Mouse (Mus musculus) ES-CJ7 (cell line): Measurements from ENCODE around the gene Ctbp1.

Experiments
- DNase-seq: peaks from one replicate; pipeline ENCODE4 v3.0.0; 2011; ENCODE audit warnings: low read depth, low spot score

Gene Ctbp1

DNA sequence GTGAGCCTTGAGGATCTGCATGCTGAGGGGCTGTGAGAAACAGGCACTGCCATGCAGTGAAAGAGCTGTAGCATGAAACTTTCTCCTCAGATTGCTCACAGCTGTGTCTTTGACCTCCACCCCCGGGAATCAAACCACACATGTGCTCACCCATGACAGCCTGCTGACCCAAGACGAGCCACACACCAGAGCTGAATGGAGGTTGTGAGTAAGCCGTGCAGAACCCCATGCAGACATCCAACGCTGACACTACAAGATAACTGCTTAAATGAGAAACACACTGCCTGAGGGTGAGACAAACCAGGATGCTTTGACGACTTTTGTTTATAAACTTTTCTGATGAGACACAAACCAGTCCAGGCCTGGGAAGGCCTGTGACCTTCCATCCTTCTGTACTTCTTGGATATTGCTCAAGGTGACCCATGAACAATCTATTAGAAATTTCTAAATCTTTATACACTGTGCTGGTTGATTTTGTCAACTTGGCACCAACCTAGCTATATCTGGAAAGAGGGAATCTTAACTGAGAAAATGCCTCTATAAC, 30.3 kb downstream of the Ctbp1 start:
- DNase-seq, result no peak

DNA sequence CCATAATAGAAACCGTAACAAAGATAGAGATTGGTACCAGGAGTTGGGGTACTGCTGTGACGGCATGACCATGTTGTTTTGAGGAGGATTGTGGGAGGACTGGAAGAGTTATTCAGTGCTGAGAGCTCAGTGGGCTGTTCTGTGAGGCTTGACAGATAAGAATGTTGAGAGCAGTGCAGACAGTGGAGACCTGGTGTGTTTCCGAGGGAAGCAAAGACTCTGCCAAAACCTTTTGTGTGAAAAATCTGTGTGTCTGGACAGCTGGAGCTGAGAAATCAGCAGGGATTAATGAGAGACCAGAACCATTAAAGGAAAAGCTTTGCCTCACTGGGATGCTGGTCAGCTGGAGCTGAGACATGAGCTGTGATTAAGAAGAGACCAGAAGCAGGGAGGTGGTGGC, 34.9 kb downstream of the Ctbp1 start:
- no peak for DNase-seq

GRCm38 (mm10) chr5:33239111-33239714, 35.6 kb downstream of the Ctbp1 start:
- no peak for DNase-seq

DNA sequence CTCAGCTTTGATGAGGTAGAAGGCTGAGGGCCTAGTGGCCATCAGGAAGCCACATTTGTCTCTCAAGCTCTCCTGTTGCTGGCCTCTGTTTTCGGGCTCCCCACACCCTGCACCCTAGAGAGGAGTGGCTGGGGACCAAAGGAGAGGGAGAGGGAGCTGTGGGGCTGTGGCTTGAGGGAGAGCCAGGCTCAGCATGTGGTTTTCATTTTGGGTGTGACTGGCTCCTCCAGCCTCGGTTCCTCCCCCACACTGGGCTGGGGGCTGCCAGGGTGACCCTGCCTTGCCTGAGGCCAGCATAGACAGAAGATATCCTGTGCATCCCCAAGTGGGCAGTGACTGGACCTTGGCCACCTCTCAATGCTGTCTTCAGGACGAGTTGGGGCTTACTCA, 36.5 kb downstream of the Ctbp1 start:
- DNase-seq, result no peak

DNA sequence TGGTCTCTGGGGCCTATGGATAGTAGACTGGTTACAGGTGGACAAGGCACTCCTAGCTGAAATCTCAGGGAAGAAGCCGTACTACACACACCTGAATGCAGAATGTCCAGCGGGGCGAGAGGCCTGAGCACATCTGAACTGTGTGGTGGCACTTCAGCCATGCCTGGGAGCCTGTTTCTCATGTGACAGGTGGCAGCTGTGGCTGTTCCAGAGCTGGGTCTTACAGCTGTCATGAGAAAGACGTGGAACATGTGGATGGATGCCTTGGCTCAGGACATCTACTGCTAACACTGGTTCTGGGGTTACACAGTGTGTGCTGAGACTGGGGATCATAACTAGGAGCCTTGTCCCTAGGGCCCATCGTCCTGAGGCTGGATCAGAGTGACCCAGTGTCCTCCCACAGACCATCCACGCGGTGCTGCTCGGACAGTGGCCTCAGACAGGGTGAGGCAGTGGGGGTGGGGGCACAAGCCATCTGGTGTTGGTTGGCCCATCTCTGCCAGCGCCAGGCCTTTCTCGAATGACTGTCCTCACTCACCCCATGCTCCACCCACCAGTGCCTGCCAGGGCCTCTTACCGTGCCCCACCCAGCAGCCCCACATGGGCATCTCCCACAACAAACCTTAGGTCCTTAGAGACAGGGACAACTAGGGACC, 37.1 kb downstream of the Ctbp1 start:
- DNase-seq, result no peak

GRCm38 (mm10) chr5:33234391-33235031, 40.3 kb downstream of the Ctbp1 start:
- DNase-seq, result no peak

DNA sequence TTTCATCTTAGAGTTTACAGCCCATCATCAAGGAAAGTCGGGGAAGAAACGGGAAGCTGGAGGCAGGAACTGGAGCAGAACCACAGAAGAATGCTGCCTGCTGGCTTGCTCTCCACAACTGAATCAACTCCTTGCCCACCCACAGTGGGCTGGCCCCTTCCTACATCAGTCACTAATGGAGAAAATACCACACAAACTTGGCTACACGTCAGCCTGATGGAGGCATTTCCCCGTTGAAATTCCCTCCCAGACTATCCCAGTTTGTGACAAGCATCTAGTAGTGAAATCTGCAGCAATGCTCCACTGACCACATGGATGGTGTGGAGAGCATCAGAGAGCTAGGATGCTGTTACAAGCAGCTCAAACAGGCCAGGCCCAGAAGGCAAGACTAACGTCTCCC, 42.0 kb downstream of the Ctbp1 start:
- no peak for DNase-seq

GRCm38 (mm10) chr5:33230285-33230684, 44.5 kb downstream of the Ctbp1 start:
- no peak for DNase-seq

- DNase-seq, result no peak
These were observed 46.4 kb downstream of the Ctbp1 start for GRCm38 (mm10) chr5:33228428-33228827.

DNA sequence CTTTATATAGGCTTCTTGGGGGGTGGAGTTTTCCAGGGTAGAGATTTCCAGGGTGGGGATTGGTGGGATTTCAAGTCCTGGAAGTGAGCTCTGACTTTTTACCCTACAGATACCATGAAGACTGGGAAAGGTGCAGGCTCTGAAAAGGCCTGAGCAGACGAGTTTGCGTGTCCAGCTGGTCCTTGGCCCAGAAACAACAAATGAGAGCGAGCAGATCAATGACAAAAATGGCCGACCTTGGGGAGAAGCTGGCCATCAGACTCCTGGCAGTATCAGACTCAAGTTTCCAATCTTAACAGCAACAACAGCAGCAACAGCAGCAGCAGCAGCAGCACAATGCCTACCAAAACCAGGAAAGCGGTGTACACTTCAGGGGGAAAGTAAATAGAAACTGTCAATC, 49.1 kb downstream of the Ctbp1 start:
- DNase-seq, result no peak

GRCm38 (mm10) chr5:33224491-33224890, 50.3 kb downstream of the Ctbp1 start:
- no peak for DNase-seq

DNA sequence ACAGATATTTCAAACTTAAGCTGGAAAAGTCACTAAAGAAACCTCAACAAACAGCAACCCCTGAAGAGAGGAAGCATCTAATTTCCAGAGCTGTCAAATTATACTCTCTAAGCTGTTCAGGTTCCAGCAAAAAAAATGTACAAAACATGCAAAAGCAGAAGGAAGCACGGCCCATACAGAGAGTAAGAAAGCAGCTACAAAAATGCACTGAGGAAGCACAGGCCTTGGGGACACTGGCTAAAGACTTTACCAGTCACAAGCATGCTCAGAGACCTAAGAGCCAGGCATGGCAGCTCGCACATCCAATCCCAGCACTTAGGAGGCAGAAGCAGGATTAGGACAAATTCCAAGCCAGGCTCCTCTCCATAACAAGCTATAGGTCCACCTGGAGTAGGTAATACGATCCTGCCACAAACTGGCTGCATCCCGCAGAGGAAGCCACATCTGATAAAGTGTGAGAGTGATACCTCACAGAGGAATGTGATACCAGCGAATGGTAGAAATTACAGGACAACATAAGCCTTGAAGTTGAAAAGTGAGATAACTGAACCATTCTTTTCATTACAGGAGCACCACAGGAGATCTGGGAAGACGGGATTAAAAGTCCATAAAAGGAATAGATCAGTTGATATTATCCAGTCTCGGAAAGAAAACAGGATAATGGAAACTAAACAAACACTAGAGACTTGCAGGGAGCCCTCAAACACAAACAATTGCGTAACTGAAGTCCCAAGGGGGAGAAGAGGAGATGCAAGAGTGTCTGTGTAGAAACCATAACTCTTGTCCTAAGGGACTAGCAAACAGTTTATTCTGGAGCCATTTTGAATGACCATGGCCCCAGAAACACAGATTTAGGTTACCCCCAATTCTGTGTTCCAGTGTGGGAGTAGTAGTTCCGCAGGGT, 51.7 kb downstream of the Ctbp1 start:
- DNase-seq, result no peak

DNA sequence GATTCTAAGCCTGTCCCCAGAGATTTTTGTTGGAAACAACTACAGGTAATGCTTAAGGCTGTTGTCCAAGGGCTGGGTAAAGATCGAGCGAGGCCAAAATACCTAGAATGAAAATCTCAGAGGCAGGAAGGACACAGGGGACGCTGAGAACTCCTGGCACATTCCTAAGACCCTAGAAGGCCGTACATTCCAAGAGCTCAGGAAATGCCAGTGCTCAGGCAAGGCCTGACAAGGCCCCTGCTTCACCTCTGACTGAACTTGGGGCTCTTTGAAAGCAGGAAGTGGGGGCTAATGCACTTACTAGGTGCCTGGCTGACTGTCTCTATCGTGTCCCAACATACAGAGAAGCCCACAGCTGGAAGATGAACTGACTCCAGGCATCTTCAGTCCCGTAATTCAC, 52.4 kb downstream of the Ctbp1 start:
- DNase-seq, result no peak

DNA sequence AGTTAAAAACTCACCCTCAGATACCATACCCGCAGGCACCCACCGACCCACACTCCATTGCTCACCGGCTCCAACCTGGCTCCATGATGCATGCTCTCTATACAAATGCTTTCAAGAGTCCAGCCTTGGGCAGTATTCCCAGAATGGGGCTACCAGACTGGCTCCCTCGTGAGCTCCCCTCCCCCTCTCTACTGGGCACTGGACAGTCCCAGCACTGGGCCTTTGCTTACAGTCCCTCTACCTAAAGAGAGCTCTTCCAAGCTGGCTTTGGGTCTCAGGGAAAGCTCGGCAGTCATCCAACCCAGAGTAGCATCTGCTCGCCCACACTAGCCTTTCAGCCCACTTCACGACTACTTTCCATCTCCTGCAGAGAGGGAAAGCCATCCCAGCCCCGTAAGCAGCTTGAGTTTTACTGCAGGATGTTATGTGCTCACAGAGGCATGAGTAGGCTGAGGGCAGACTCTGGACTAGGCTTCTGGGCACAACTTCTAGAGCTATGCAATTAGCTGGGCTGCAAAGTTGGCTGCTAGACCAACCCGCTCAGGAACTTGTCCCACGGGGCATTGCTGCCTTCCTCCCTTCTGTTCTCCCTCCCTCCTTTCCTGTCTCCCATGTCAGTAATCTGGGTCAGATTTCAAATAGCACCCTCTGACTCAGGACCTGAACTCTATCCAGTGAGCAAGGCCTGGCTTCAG, 54.3 kb downstream of the Ctbp1 start:
- DNase-seq, result no peak

- no peak for DNase-seq
These were observed 55.0 kb downstream of the Ctbp1 start for GRCm38 (mm10) chr5:33219831-33220230.

GRCm38 (mm10) chr5:33218746-33219449, 55.9 kb downstream of the Ctbp1 start:
- DNase-seq, result no peak

GRCm38 (mm10) chr5:33218081-33218480, 56.7 kb downstream of the Ctbp1 start, which contains the start of gene Spon2:
Gene Spon2, minus strand, starts transcription at chr5:33218455.
- DNase-seq, result peak; percentile 48

GRCm38 (mm10) chr5:33217663-33218062, 57.1 kb downstream of the Ctbp1 start:
- DNase-seq, result no peak

DNA sequence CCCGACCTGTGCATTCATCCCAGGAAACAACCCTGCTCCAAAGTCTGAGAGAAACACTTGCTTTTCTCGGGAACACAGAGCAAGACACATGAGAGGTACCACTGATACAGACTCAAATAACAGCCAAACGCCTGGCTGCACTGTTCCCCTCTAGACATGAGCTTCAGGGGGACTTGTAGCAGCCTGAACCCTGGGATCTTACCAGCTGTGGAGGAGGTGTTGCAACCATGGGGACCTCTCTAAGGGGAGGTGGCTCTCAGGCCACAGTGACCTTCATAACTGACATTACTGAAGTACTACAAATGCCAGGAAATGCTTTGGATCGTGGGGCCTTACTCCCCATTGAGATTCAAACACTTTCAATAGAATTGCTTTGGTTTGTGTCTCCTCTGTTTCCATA, 60.1 kb downstream of the Ctbp1 start:
- no peak for DNase-seq

- no peak for DNase-seq
These were observed 63.5 kb downstream of the Ctbp1 start for GRCm38 (mm10) chr5:33211254-33211653.

DNA sequence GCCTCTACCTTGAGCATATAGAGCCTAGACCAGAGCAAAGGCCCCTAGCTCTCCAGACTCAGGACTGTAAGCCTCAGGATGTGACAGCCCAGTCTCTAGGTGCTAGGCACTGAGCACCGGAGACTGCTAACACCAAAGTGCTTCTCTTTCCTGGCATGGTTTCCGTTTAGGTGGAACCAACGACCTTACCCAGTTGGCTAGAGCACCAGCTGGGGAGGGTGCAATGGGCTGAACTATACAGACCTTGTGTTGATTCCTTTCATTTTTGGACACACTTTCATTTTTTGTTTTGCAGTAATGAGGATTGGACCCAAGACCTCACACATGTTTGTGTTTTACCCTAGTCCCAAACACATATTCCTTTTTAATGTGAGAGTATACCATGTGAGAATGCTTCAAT, 64.3 kb downstream of the Ctbp1 start:
- DNase-seq, result no peak
